Comparison of ENCODE assay signal across 11 mouse cellular contexts in genomic region chr12:75545431-75545925, GRCm38 (mm10).
"Had no signal": no experiment of that assay in that cellular context is flagged by ENCODE, and none has a peak within 500 bp of the region (broad histone marks: within the 10 kb centered on the region; RNA-seq: fewer than 3 reads in every experiment).

No protein-coding gene starts in this region.

- H3K4me3 ChIP-seq: left cerebral cortex, adult 2 months; limb, embryonic 10.5 days; liver, embryonic 12.5 days; lung, embryonic 15.5 days; megakaryocyte, embryonic 14.5 days; midbrain, embryonic 13.5 days; neural tube, embryonic 15.5 days had no signal

- H3K4me1 ChIP-seq: neural tube, embryonic 15.5 days had no signal

- H3K27me3 ChIP-seq: liver, embryonic 12.5 days; lung, embryonic 15.5 days; megakaryocyte, embryonic 14.5 days; midbrain, embryonic 13.5 days; neural tube, embryonic 15.5 days had no signal

- H3K27ac ChIP-seq: left cerebral cortex, adult 2 months; limb, embryonic 10.5 days; liver, embryonic 12.5 days; lung, embryonic 15.5 days; macrophage; midbrain, embryonic 13.5 days; neural tube, embryonic 15.5 days had no signal

- DNase-seq: lung, postnatal 14 days; right cerebral cortex, adult 18-20 months; thymus, postnatal 4 days had no signal

- H3K36me3 ChIP-seq: limb, embryonic 10.5 days; liver, embryonic 12.5 days; lung, embryonic 15.5 days; midbrain, embryonic 13.5 days; neural tube, embryonic 15.5 days had no signal
